Mouse (Mus musculus): ENCODE data around the gene Golph3.

DNA sequence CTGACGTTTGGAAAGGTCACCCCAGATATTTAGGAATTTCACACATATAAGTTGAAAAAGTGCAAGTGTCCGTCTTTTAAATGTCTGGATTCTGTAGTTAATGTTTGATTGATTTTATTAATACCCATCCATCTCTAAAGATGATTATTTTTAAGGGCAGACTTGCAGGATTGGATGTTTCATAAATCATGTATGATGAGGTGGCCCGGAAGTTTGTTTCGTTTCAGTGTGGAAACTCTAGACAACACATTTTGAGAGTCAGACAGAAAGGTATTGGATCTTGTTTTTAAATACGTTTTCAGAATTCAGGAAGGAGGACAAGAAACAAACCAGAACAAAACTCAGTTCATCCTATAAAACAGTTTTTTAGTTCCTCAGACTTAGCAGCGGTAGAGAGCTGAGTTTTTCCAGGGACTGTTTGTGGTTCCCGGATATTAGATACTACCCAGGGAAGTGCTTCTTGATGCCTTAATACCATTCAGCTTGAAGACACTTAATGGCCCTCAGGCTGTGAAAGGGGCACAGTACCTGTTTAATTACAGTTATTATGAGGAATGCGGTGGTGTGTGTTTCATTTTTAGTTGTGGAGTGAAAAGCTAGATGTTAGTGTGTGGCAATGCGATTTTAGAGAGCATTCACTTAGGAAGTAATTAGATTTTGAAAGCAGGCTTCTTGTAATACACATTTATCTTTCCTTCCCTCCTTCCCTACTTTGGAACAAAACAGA, 1.6 kb downstream of the Golph3 start:
- no peak for TF ChIP-seq CTCF (IDR thresholded peaks at IDR 0.05; ENCODE audit: low read depth)
- TF ChIP-seq EP300 (IDR thresholded peaks at IDR 0.05; ENCODE audit: low read depth) = no peak

Measured in liver, embryonic 14.5 days (tissue).